Mouse (Mus musculus): ENCODE data around the gene Kcne3. TPM values are rescaled to one million over a fixed set of nuclear protein-coding genes. Genes with fewer than 3 reads are reported as not detected.

Kcne3 gene
- 2.0 and 2.6 TPM in 2 replicates for total RNA-seq (2021)
- long read RNA-seq, experiment 1, partial matches to known transcripts, result 0 of 3 reads
- long read RNA-seq, experiment 1, other reads (novel, unspliced or antisense), result 0 of 3 reads
- long read RNA-seq, experiment 2, result 0 reads

DNA sequence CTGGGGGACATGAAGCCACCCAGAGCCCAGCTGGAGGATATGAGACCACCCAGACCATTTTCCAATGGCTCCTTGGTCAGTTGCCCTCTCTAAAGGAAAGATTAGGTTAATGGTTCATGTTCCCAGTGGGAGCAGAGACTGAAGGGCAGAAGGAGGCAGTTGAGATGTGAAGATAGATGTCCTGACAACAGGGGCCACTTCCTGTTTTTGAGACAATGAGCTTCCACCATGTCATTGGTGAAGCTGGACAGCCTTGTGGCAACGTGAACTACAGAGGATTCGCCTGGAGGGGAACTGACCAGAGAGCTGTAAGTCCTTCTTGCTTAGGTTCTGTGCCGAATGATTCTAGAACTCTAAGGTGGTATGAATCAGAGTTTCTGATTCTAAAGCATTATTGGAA, at the start of gene Kcne3:
Gene Kcne3, plus strand, starts transcription at position 234 of the 400 bp plus-strand sequence.
- DNase-seq, result no peak

DNA sequence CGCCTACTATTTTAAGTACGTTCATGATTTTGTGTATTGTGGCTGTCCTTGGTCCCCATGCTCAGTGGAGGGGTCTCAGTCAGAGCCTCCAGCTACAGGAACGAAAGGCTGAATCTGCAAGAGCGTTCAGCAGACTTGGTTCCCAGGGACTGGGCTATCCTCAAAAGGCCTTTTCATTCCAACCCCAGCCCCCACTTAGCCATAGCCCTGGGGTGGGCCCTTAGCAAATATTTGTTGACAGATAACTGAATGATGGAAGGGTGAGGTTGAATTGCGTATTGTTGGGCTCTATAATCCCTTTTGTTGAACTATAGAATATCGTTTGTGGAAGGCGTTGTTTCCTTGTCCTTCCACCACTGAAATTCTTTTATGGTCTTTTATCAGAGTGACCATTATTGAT, 49.8 kb upstream of the Kcne3 start:
- no peak for DNase-seq

DNA sequence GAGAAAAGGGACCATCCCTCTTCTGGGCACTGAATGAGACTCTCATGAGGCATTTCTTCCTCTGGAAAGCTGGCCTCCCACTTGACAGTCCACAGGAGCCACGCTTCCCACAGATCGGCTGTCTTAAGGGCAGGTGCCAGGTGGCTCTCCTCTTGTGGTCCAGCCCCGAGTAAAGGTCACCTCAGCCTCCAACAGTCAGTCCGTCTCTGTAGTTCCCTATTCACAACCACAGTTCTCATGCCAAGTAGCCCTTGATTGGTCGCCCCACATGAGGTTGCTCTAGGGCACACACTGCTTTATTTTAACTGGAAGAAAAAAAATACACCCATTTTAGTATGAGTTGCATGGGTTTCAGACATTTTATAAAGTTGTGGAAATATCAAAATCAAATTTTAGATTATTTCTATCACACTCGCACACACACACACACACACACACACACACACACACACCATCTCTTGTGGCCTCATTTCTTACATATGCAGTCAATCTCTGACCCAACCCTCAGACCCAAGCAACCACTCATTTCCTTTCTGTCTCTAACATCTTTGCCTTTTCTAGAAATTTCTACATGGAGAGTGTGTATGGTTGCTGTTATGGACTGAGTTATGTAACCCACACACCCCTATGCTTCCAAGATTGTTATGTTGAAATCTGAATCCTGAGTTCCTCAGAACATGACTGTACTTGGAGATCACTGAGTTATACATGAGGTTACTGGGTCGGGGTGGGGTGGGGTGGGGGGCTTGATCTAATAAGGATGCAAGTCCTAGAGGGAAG, 47.9 kb upstream of the Kcne3 start:
- no peak for DNase-seq

DNA sequence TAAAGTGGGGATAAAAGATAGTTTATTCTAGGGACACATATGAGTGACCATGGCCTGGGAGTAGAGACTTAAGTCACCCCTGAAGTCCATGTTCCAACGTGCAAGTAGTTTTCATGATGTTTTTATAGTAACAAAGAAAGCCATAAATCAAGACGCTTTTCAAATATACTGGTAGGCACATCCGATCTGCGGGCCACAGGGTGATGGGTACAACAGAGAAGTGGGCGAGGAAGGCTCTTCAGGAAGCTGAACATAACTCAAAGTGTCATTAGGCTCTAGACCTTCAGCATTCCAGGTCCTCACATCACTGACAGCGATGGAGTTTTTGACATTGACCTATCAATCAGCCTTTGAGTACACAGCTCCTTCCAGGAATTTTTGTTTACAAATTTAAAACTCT, 45.7 kb upstream of the Kcne3 start:
- DNase-seq, result no peak

- no peak for DNase-seq
Observed at GRCm38 (mm10) chr7:100132379-100132778, 43.9 kb upstream of the Kcne3 start.

DNA sequence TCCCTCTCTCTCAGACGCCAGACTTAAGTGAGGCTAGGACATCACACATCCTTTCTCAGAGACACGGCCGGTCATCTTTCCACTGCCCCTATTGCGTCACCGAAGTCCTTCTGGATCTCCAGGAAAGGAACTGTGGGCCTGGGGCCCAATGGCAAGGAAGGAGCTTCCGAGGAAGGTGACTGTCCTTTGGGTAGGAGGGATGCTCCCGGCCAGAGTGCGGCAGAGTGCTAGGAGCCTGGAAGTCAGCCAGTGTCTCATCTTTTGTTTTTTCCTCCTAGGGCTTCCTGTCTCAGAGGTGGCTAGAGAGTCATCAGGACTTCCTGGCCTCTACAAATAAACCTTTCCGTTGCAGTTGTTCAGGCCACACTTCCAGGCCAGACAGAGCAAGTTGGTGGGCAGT, 39.3 kb upstream of the Kcne3 start:
- DNase-seq, result peak; percentile 50

DNA sequence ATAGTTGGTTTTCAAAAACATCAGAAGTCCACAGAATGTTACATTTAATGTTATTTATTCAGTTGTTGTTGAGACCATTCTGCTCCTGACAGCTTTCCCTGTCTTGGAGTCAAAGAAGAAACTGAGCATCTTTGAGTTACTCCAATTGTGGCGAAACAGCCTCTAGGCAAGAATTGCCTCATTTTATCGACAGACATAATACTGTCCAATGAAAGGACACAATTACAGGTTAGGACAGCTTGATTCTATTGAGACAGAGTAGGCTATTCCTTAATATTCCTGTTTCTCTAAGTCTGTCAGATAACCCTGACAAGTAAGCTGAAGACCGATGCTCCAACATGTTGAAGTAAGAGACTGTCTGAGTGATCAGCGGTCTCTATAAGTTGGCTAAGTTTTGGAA, 38.2 kb upstream of the Kcne3 start:
- no peak for DNase-seq

GRCm38 (mm10) chr7:100140591-100140990, 35.7 kb upstream of the Kcne3 start:
- DNase-seq, result no peak

DNA sequence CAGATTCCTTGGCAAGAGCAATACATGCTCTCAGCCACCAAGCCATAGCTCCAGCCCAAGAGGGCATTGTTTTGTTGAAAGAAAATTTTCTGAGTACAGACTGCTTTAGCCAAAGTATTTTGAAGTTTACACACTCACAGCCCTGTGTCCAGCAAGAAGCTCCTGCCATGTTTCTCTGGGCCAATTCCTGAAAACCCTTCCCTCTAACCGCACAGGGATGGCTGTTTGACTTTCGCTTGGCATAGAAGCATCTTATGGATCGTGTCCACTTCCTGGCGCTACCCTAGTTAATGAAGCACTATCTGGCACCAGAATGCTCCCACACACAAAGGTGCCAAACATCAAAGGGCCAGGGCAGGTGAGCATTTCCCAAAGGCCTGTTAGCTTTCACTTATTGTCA, 27.7 kb upstream of the Kcne3 start:
- no peak for DNase-seq

- peak; percentile 30 for DNase-seq
Observed at GRCm38 (mm10) chr7:100150086-100150485, 26.2 kb upstream of the Kcne3 start.

- peak; percentile 43 for DNase-seq
Observed at GRCm38 (mm10) chr7:100150626-100151025, 25.7 kb upstream of the Kcne3 start.

GRCm38 (mm10) chr7:100157669-100158068, 18.6 kb upstream of the Kcne3 start:
- DNase-seq, result no peak

- DNase-seq, result peak; percentile 97
Observed at GRCm38 (mm10) chr7:100159105-100159841, 17.0 kb upstream of the Kcne3 start, which contains the start of gene Lipt2. TSS of gene Lipt2 (plus strand) at chr7:100159277.

DNA sequence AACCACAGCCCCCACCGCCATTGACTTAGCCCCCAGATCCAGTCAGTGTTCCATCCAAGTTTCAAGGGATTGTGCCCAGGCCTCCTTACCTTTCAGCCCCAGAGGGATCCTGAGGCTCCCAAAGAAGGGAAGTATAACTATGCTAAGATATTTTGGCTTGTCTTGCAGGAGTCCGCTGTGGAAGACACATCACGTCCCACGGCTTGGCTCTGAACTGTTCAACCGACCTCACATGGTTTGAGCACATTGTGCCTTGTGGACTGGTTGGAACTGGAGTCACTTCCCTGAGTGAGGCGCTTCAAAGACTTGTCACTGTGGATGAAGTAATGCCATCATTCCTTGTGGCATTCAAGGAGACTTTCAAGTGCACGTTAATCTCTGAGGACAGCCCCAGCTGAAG, 16.3 kb upstream of the Kcne3 start:
- DNase-seq, result peak; percentile 52

- DNase-seq, result no peak
Observed at GRCm38 (mm10) chr7:100163506-100163905, 12.8 kb upstream of the Kcne3 start.

- peak; percentile 15 for DNase-seq
Observed at GRCm38 (mm10) chr7:100168654-100169053, 7.6 kb upstream of the Kcne3 start.

- no peak for DNase-seq
Observed at GRCm38 (mm10) chr7:100170756-100171155, 5.5 kb upstream of the Kcne3 start.

DNA sequence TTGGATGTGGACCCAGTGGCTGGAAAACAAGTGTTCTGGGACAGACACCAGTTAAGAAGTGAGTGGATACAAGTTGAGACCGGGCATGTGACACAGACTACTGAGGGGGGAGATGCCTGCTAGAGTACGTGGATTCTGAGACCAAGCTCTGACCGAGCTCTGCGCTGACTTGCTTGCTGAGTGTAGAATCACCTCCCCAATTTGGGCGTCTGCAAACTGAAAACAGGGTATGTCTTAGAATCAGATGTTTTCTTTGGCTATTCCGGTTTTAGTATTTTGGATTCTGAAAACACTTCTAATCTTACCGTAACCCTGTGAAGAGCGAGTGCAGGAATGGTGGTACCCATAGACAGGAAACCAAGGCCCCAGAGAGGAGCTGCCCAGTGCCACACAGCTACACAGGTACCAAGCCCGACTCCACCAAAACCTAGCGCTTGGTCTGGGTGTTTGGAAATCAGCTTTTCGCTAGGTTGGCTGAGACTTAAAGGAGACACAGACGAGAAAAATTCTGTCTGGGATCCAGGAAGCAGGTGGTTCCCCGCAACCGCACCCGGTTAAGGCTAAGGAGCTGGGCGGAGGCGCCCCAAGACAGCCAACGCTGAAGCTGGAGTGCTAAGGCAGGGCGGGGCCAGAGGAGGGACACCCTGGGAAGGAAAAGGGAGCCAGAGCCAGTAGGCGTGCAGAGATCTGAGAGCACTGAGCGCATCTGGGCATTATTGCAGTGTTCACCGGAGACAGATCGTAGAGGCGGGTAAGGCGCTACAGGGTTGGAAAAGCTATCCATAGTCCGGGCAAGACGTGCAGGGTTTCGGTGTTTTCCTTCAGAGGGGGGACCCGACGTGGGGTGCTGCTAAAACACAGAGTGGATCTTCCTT, 2.0 kb downstream of the Kcne3 start:
- DNase-seq, result peak; percentile 72

DNA sequence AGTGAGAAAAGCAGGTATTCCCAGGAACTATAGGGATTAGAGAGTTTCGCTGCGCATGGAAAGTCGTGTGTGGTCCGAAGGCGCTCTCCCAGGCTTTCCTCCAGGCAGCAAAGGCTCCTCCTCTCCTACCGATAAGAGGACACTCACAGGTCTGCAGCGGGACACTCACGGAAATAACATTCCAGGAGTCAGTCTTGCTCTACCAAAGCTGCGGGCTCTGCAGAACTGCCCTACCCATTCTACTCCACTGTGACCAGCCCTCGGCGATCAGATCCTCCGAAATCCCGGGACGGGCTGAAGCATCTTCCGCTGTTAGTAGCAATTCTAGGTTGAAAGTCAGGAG, 2.6 kb downstream of the Kcne3 start:
- DNase-seq, result peak; percentile 7

DNA sequence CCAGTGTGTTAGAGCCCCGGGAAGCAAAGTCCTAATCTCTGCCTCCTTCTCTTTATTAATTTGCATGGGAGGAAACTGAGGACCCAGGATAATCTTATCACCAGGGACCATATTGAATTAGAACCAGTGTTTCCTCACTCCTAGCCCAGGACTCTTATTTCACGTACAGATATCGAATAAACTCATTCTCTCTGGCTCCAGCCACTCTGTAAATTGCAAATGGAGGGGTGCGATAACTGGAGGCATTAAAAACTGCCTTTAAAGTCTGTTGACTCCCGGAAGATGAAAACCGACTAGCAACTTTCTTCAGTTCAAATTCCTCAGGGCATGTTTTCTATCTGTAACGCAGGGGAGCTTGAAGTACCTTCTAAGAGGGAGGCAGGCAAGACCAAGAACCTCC, 3.1 kb downstream of the Kcne3 start:
- DNase-seq, result no peak

DNA sequence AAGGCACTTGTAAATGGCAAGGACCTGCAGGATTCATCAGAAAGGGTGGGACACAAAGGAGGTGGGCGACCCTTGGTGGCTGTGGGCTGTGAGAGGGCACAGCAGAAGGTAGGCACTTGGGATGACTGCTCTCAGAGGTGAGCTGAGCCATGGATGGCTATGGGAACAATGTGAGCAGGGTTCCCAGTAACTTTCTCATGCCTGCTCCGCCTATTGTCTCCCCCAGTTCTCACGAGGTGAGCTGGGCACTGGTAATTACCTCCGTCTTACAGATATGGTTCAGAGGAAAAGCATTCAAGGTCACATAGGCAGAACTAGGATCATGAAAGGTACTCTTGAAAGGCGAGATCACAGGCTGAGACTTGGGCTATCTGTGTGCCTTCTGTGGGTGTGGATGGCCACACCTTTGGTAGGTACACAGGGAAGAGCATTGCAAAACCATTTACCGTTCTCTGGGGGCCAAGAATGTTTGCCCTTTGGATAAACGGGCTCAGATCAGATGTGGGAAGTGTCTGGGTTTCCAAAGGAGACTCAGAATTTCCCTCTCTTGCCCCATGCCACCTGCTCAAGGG, 3.6 kb downstream of the Kcne3 start:
- no peak for DNase-seq

GRCm38 (mm10) chr7:100181176-100181575, 4.9 kb downstream of the Kcne3 start:
- no peak for DNase-seq

All from adrenal gland, postnatal 14 days (tissue).